Mouse (Mus musculus) myocyte (in vitro differentiated cells): ENCODE measurements at regions not wholly inside any gene's neighbourhood (a gene's known extent, or its start where the extent isn't known, plus 50 kb on each side); places are given as distances from the start of the nearest gene placed in this dataset.

Experiments used
- H3K27me3 ChIP-seq: one replicate; pipeline ENCODE4 v1.6.1; 2011; ENCODE audit not compliant: control insufficient read depth, insufficient read depth, insufficient read length
- H3K36me3 ChIP-seq: one replicate; pipeline ENCODE4 v1.6.1; 2011; ENCODE audit not compliant: control insufficient read depth, insufficient read depth
- H3K4me2 ChIP-seq: one replicate; pipeline ENCODE4 v1.6.1; 2011; ENCODE audit warnings: low read depth, control low read depth
- H3K4me3 ChIP-seq: one replicate; pipeline ENCODE4 v1.5.1; 2011; ENCODE audit warnings: mild to moderate bottlenecking, control low read depth, moderate library complexity
- H3K79me2 ChIP-seq: one replicate; pipeline ENCODE4 v1.6.1; 2011; ENCODE audit not compliant: control insufficient read depth, insufficient read depth
- H3ac ChIP-seq: one replicate; pipeline ENCODE4 v1.6.1; 2011; ENCODE audit not compliant: control insufficient read depth, insufficient read length
- CEBPB ChIP-seq: IDR thresholded peaks from 2 replicates; pipeline ENCODE4 v1.6.1; 2011; ENCODE audit warnings: mild to moderate bottlenecking, moderate library complexity; ENCODE audit not compliant: poor library complexity, insufficient read depth, severe bottlenecking
- E2F4 ChIP-seq: IDR thresholded peaks from one replicate; pipeline ENCODE4 v1.6.1; 2011; ENCODE audit warnings: mild to moderate bottlenecking, control low read depth, moderate library complexity; ENCODE audit not compliant: insufficient read depth
- MAX ChIP-seq: IDR thresholded peaks from one replicate; pipeline ENCODE4 v1.6.1; 2011; ENCODE audit warnings: low read depth, mild to moderate bottlenecking, control low read depth
- MYOD1 ChIP-seq, 3 experiments: IDR thresholded peaks; one replicate each; pipeline ENCODE4 v1.6.1; 2011; ENCODE audit warnings: control low read depth in 2 of 3, low read depth in 2 of 3, mild to moderate bottlenecking in 2 of 3, moderate library complexity in 1 of 3; ENCODE audit not compliant: insufficient read length in 2 of 3, control insufficient read depth in 1 of 3
- MYOG ChIP-seq, 3 experiments: IDR thresholded peaks; one replicate each; pipeline ENCODE4 v1.6.1; 2011; ENCODE audit warnings: control low read depth in 2 of 3, low read depth in 2 of 3, mild to moderate bottlenecking in 2 of 3; ENCODE audit not compliant: insufficient read length in 2 of 3, control insufficient read depth in 1 of 3, insufficient read depth in 1 of 3
- POLR2A ChIP-seq: IDR thresholded peaks from one replicate; pipeline ENCODE4 v1.6.1; 2011; ENCODE audit warnings: low read depth, mild to moderate bottlenecking, control low read depth, moderate library complexity; ENCODE audit not compliant: insufficient read length
- POLR2AphosphoS2 ChIP-seq: IDR thresholded peaks from one replicate; pipeline ENCODE4 v1.6.1; 2011; ENCODE audit warnings: low read depth, control low read depth; ENCODE audit not compliant: insufficient read length
- REST ChIP-seq: IDR thresholded peaks from one replicate; pipeline ENCODE4 v1.6.1; 2011; ENCODE audit warnings: mild to moderate bottlenecking, control low read depth, moderate library complexity; ENCODE audit not compliant: insufficient read depth, insufficient read length
- SRF ChIP-seq: IDR thresholded peaks from one replicate; pipeline ENCODE4 v1.6.1; 2011; ENCODE audit warnings: low read depth; ENCODE audit not compliant: control insufficient read depth, insufficient read length
- TCF12 ChIP-seq: IDR thresholded peaks from one replicate; pipeline ENCODE4 v1.6.1; 2011; ENCODE audit warnings: mild to moderate bottlenecking, control low read depth; ENCODE audit not compliant: poor library complexity, insufficient read depth, severe bottlenecking
- TCF3 ChIP-seq: IDR thresholded peaks from one replicate; pipeline ENCODE4 v1.6.1; 2011; ENCODE audit warnings: low read depth, control low read depth; ENCODE audit not compliant: insufficient read length
- USF1 ChIP-seq: IDR thresholded peaks from one replicate; pipeline ENCODE4 v1.6.1; 2011; ENCODE audit warnings: low read depth, mild to moderate bottlenecking, control low read depth, moderate library complexity

DNA sequence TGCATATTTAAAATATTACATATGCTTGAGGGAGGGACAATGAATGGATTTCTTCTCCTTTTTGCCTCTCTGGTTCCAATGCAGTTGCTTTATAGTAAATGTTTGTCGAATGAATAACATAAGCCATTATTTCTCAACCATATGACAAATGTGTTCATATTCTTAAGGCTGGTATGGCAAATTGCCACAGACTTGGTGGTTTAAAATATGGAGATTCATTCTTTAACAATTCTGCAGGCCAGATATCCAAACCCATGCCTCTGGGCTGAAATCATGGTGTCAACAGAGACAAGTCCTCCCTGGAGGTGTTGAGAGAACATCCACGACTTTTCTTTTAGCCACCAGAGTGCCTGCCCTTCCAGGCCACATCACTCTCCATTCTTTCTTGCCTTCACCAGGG lies 193.4 kb downstream of the Ttc8 start:
- Histone ChIP-seq H3K27me3 (no peaks in the 10 kb centered on the region), H3K4me2 (no peak overlapping the region), H3K36me3 (no peaks in the 10 kb centered on the region), H3ac (no peak overlapping the region), H3K4me3 (no peak overlapping the region), H3K79me2 (no peaks in the 10 kb centered on the region)
- TF ChIP-seq TCF3 (no peak), E2F4 (no peak), MYOD1 (IDR thresholded peaks at IDR 0.05; ENCODE audit: control insufficient read depth in 1 of 3, insufficient read length in 2 of 3, low read depth in 2 of 3) (no peak), CEBPB (no peak), USF1 (no peak)

DNA sequence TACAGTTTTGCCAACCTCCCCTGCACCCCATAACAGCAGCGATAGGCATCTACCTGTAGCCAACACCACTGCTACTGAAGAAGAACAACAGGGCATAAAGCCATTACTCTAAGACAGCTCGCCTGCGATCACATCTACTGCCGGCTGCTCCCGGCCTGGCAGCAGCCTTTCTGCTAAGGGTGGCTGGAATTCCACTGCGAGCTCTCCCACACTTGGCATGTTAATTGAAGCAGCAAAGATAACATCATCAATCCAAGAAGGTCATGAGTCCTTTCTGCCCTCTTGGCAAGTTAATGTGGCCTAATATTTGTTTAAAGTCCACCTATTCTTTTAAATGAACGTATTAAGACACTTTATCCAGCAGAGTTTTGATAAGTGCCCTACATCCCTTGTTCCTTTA lies 196.1 kb downstream of the Ttc8 start:
- no peak overlapping the region for H3K4me3 ChIP-seq

DNA sequence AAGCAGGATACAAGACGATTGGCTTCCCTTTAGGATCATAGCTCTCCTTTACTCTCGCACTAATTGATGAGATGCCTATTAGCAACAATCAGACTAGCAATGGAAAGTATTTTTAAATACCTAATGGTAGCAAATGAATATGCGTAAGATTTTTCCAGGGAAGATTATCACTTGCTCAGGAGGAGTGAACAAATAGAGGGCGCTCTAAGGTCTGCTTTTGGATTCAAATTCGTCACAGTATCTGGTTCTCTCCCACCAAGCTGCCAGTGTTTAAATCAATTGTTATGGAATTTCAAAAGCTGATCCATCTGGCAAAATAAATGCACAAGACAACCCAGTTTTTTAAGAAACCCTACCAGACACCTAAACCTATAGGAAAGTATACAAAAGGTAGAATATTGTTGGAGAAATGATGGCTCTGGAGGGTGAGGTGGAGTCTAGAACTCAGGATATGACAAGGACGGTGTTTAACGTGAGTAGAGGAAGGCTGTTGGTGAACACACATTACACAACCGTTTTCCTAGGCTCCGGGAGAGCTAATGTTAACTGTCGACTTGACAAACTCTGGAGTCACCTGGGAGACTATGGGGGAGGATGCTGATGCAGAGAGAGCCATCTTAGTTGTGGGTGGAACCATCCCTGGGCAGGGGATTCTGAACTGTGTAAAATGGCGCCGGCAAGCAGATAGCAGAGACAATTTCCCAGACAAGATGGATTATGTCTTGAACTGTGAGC lies 198.2 kb downstream of the Ttc8 start:
- no peak for TF ChIP-seq TCF12

More for the DNA sequence above, 196.1 kb downstream of the Ttc8 start:
- Histone ChIP-seq H3K36me3 (no peaks in the 10 kb centered on the region), H3K79me2 (no peaks in the 10 kb centered on the region), H3ac (no peak overlapping the region), H3K4me2 (no peak overlapping the region), H3K27me3 (peaks cover 8% of the 10 kb centered on the region)
- TF ChIP-seq SRF (no peak), E2F4 (no peak), USF1 (no peak), REST (no peak), POLR2A (no peak), CEBPB (no peak), MYOG (IDR thresholded peaks at IDR 0.05; ENCODE audit: control insufficient read depth in 1 of 3, insufficient read depth in 1 of 3, insufficient read length in 2 of 3, low read depth in 2 of 3) (no peak), MYOD1 (IDR thresholded peaks at IDR 0.05; ENCODE audit: control insufficient read depth in 1 of 3, insufficient read length in 2 of 3, low read depth in 2 of 3) (no peak), TCF3 (no peak), TCF12 (no peak), MAX (no peak), POLR2AphosphoS2 (no peak)

DNA sequence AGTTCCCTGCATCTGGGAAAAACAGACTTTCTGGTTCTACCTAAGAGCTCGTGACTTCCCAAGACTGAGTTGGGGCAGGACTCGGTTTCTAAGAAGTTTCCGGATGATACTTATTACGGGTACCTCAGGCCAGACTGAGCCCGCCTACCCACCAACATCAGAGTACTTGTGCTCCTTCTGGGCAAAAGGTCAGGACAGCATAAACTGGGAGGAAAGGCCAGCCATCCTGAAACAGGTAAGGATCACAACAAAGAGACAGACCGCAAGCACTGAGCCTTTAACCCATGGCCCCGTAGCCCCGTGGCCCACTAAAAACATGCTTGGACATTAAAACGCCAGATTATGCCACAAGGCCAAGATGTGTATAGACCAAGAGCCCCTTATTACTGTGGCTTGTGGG lies 199.6 kb downstream of the Ttc8 start:
- TF ChIP-seq MYOG (IDR thresholded peaks at IDR 0.05; ENCODE audit: control insufficient read depth in 1 of 3, insufficient read depth in 1 of 3, insufficient read length in 2 of 3, low read depth in 2 of 3) (no peak), TCF12 (no peak), CEBPB (no peak), USF1 (no peak), TCF3 (no peak), E2F4 (no peak), SRF (no peak), MYOD1 (IDR thresholded peaks at IDR 0.05; ENCODE audit: control insufficient read depth in 1 of 3, insufficient read length in 2 of 3, low read depth in 2 of 3) (no peak), REST (no peak), POLR2AphosphoS2 (no peak)
- peaks cover 8% of the 10 kb centered on the region for H3K27me3 ChIP-seq
- no peak overlapping the region for H3ac ChIP-seq
- no peaks in the 10 kb centered on the region for H3K36me3 ChIP-seq
- no peak overlapping the region for H3K4me3 ChIP-seq
- no peak overlapping the region for H3K4me2 ChIP-seq
- no peaks in the 10 kb centered on the region for H3K79me2 ChIP-seq

More for the DNA sequence above, 198.2 kb downstream of the Ttc8 start:
- Histone ChIP-seq H3K4me3 (no peak overlapping the region), H3ac (no peak overlapping the region), H3K79me2 (no peaks in the 10 kb centered on the region), H3K36me3 (no peaks in the 10 kb centered on the region), H3K4me2 (no peak overlapping the region), H3K27me3 (peaks cover 8% of the 10 kb centered on the region)

DNA sequence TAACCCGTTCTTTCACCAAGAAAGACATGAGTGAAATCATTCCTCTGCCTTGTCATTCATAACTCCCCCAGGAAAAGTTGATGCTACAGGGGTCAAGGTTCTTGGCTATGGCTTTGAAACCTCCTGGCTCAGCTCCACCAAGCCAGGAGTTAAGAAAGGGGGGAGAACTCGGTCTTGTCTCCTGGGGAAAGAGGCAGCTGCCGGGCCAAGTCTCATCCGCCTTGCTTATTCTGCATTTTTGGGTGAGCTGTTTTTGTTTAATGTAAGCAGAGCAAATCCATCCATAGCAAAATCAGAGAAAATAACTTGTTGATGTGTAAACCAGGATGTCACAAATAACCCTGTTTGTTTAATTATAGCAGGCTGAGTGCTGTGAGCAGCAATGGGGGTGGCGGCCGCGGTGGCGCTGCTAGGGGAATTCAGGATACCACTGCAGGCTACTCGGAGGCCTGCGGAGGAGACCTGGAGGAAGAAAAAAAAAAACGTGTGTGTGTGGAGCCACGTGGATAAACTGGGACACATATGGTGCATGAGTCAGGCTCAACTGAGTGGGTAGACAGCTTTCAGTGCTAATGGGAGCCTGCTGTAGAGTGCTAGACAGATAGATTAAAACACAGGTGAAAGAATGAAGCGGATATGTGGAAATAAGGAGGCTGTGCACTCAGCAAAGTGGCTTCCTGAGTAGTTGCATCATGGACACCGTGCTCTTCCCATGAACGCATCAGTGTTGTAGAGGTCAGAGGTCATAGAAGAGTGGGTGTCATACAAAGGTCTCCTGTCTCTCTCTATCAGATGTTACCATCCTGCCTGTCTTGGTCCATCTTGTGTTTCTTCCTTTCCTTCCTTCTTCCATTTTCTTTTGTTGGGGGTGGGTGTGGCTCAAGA lies 203.5 kb downstream of the Ttc8 start:
- no peak overlapping the region for H3K4me2 ChIP-seq
- H3K27me3 ChIP-seq, result peaks cover 8% of the 10 kb centered on the region
- TF ChIP-seq POLR2A (no peak), CEBPB (no peak), TCF12 (no peak), SRF (no peak)
- H3K79me2 ChIP-seq, result no peaks in the 10 kb centered on the region
- no peaks in the 10 kb centered on the region for H3K36me3 ChIP-seq
- no peak overlapping the region for H3ac ChIP-seq
- H3K4me3 ChIP-seq, result no peak overlapping the region
